Mouse (Mus musculus): ENCODE data around the gene Fuca1. TPM values are rescaled to one million over a fixed set of nuclear protein-coding genes. Genes with fewer than 3 reads are reported as not detected.

The Fuca1 gene
- total RNA-seq, 4 experiments from 2014 or later = 51.2 to 73.5 (median 59.2) TPM

DNA sequence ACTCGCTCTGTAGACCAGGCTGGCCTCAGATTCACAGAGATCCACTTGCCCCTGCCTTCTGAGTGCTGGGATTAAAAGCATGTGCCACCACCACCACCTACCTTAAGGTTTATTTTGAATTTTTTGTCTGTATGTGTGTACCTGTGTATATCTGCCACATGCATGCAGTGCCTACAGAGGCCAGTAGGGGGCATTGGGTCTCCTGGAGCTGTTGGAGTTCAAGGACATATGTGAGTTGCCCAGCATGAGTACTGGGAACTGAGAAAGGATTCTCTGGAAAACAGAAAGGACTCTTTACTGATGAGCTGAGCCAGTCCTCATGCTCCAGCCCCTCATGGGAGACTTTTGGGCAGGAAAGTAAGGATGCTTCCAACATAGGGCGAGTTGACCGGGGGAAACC lies 31.0 kb downstream of the Fuca1 start:
- DNase-seq (ENCODE audit: low spot score in 2 of 2) = no peak

DNA sequence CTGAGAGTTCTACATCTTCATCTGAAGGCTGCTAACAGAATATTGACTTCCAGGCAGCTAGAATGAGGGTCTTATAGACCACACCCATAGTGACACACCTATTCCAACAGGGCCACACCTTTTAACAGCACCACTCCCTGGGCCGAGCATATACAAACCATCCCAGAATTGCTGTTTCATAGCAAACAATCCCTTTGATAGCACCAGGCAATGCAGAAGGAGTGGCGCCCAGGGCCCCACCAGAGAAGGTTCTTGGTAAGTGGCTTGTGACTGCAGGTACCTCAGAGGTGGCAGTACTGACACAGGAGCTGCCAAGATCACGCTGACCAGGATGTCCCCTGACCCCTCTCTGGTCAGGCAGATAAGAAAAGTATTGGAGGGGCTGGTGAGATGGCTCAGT lies 32.6 kb downstream of the Fuca1 start:
- no peak for DNase-seq (ENCODE audit: low spot score in 2 of 2)

DNA sequence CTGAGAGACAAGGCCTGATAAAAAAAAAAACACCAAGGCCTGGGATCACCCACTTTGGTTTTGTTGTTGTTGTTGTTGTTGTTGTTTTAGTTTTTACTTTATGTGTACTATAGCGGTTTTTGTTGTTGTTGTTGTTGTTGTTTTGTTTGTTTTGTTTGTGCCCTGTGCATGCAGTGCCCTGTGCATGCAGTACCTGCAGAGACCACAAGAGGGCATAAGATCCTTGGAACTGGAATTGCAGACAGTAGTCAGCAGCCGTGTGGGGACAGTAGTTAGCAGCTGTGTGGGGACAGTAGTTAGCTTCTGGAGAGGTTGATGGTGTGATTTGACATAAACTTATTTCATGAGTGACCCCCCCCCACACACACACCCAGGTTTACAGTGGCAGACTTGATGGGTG lies 33.7 kb downstream of the Fuca1 start:
- DNase-seq (ENCODE audit: low spot score in 2 of 2) = peak in 1 of 2 experiments; percentile 75

DNA sequence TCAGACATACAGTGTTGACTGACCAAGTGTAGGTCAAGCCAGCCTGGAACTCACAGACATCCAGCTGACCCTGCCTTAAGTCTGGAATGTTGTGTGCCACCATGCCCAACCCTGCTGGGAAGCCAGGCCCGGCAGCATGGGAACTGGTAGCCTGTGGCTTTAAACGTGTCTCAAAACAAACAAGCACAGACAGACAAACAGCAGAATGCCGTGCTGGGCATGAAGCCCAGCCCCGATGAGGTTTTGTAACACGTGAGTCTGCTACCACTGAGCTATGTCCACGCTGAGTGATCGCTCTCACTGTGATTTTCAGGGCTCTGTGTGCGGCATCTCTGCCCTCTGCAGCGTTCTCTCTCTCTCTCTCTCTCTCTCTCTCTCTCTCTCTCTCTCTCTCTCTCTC lies 35.4 kb downstream of the Fuca1 start:
- DNase-seq (ENCODE audit: low spot score in 2 of 2) = no peak

DNA sequence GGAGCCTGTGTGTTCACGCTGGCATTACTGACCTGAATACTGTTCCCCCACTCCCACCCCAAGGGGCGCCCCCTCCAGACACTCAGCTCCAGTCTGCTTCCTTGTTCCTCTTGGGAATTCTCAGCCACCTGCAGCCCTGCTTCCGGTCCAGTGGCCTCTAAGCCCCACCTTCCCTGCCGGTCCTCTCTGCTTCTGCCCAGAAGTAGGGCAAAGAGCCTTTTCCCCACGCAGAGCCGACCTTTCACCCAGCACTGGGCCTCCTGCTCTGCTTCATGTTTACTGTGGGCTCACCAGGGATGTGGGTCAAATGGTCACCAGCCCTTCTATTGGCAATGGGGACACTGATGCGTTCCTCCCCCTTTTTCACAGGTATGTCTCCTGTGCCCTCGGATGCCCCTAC lies 37.8 kb downstream of the Fuca1 start:
- no peak for DNase-seq (ENCODE audit: low spot score in 2 of 2)

DNA sequence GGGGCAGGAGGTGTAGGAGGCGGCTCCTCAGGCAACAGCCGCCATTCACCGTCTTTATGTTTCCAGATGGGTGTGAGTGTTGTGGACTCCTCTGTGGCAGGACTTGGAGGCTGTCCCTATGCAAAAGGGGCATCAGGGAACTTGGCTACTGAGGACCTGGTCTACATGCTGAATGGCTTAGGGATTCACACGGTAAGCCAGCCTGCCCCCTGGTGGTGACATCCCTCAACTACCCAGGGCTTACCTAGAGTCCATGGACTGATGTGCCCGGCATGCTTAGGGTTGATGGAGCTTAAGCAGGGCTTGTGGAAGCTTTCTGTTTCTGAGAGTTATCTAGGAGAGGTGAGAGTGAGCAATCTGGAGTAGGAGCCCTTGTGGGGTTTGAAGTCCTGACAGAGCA lies 40.2 kb downstream of the Fuca1 start:
- peak in 1 of 2 experiments; percentile 79 for DNase-seq (ENCODE audit: low spot score in 2 of 2)

DNA sequence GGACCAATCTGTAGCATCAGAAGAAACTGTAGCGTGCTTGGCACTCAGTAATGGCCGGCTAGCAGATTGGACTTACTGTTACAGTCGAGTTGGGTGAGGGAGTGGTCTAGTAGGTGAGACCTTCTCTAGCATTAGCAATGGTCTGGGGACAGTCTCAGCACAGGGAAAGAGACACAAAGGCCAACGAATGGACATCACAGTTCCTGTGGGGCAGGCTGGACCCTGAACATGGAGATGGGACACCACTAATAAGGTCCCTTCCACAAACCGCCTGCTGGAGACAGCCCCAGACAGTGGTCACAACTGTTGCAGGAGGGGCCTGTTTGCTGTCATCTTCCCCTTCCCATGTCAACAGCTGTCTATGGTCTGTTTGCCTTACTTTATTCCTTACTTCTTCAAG lies 41.2 kb downstream of the Fuca1 start:
- no peak for DNase-seq (ENCODE audit: low spot score in 2 of 2)

DNA sequence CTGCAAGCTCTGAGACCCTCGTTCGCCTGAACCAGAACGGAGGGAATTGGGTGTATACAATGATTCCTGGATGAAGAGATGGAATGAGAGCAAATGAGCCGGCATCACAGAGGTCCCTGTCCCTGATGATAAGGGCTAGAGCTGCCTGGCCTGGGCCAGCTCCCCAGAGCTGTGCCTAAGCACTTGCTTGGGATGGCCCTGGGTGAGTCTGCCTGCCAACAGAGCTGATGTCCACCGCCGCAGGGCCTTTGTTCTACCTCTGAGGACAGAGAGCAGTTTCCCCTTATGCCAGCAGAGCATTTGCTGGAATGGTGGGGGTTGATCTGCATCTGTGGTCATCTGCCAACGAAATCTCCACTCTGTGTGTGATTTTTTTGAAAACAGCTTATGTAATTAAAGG lies 41.7 kb downstream of the Fuca1 start:
- DNase-seq (ENCODE audit: low spot score in 2 of 2) = no peak

DNA sequence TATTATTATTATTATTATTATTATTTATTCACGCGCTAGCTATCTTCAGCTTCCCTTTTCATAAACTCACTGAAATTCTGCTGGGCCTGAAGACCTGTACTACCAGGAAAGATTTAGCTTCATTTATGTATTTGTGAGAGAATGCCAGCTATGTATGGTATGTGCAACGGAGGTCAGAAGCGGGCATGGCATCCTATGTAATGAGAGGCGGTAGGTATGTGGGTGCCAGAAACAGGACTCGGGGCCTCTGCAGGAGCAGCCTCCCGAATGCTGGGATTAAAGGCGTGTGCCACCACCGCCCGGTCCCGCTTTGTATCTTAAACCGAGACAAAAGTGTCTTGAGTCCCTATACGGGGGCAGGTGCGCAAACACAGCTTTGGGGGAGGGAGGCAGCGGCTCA lies 42.4 kb downstream of the Fuca1 start:
- no peak for DNase-seq (ENCODE audit: low spot score in 2 of 2)

DNA sequence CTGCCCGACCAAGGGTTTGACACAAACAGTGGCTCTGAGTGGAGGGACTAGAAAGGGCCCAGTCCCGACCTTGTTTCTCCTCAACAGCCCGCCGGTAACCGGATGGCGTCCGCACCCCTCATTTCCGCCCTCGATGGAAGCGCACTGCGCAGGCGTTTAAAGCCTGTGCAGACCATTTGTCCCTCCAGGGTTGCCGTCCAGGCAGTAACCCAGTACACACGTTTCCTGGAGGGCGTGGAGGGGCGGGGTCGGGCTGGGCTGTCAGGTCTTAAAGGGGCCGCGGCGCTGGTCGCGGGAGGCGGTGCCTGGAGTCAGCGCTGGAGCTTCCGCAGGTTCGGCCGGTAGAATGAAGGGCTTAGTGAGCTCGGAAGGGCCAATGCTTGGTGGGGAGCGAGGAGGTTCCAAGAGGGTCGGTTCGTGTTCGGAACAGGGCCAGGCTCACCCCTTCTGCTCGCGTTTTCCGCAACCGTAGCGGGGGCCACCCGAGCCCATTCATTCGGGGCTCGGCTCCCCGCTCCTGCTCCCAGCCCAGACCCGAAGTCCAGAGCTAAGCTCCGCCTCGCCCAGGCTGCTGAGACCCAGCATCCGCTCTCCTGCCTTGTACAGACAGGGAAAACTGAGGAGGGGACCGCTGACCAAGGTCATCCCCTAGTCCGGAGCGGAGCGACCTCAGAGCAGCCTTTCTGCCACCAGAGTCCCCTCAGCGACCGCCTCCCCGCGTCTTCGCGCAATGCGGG lies 43.1 kb downstream of the Fuca1 start, which contains the start of gene Gale:
Gene Gale, plus strand, starts transcription at position 271 of the 737 bp plus-strand sequence.
- DNase-seq (ENCODE audit: low spot score in 2 of 2) = peak; percentile 91 to 93

DNA sequence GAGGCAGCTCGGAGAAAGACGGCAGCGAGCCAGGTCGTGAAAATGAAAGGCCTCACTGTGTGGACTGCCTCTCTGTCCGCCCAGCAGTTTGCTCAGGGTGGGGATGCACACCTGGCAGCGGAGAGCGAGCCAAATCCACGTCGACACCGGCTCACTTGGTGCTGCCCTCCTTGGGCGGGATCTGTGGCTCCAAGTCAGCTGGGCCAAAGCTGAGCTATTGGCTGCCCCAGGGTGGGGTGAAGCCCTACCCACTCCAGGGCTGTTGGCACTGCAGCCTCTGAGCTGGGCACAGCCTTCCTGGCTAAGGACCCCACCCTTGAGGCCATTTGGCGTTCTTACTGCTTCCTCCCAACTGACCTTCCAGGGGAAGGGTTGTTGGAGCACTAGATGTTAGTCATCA lies 43.9 kb downstream of the Fuca1 start:
- DNase-seq (ENCODE audit: low spot score in 2 of 2) = no peak

DNA sequence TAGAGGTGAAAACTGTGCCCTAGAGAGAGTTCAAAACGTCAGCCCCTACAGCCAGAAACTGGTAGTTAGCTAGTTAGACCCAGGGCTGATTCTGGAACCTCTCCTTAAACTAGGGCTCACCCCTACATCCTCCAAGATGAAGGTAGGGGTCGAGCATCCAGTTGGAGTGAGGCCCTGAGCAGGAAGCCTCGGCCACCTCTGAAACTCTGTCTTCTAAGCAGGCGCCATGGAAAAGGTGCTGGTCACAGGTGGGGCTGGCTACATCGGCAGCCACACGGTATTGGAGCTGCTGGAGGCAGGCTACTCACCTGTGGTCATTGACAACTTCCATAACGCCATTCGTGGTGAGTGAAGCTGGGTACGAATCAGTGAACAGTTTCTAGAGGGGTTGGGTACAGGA lies 44.6 kb downstream of the Fuca1 start:
- DNase-seq (ENCODE audit: low spot score in 2 of 2) = no peak

DNA sequence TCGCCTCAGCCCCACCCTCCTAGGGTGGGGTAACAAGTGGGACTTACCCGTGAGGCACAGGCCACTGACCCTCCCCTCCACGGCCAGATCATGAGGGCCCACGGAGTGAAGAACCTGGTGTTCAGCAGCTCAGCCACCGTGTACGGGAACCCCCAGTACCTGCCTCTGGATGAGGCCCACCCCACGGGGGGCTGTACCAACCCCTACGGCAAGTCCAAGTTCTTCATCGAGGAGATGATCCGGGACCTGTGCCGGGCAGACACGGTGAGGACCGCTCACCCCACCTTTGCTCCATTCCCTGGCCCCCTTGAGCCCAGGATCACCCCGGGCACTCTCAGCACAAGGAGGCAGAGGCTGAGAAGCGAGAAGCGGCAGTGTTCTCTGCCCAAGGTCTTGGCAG lies 45.7 kb downstream of the Fuca1 start:
- DNase-seq (ENCODE audit: low spot score in 2 of 2) = no peak

DNA sequence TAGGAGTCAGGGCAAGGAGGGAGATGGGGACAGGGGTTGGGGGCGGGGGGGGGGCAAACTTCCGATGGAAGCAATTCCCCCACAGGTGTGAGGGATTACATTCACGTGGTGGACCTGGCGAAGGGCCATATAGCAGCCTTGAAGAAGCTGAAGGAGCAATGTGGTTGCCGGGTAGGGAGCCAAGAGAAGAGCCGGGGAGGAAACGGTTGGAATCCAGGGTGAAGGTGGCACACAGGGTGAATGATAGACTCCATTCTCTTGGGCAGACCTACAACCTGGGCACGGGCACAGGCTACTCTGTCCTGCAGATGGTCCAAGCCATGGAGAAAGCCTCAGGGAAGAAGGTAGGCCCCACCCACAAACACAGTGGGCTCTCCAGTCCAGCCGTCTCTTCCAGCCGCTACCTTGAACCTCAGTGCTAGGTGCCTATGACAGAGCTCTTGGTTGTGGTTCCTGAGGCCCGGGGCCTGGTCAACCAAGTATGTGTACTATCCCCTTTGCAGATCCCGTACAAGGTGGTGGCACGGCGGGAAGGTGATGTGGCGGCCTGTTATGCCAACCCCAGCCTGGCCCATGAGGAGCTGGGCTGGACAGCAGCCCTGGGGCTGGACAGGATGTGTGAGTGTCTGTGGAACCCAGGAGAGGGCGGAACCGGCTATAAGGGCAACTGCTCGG lies 46.7 kb downstream of the Fuca1 start:
- DNase-seq (ENCODE audit: low spot score in 2 of 2) = no peak

DNA sequence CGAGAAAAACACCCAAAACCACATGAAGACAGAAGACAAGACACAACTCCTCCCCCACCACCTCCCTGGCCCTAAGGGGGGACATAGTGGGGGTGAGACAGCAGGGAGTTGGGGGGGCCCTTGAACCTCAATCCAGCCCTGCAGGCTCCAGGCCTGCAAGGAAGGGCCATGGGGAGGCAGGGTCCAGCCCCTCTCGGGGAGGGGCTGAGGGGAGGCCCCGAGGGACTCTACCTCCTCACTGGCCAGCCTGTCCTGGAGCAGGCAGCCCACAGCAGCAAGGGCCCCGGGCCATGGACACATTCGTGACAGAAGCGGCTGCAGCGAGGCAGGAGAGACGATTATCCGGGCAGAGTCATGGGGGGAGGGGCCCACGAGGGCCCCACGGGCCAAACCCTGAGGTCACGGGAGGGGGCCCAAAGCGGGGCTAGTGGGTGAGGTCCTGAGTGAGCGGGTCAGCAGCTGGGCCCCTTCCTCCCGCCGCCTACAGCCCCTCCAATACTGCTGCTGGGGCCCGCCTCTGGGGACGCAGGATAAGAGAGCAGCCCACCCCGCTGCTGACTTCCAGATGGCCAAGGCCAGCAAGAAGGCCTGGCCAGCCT lies 47.8 kb downstream of the Fuca1 start:
- DNase-seq (ENCODE audit: low spot score in 2 of 2) = no peak

DNA sequence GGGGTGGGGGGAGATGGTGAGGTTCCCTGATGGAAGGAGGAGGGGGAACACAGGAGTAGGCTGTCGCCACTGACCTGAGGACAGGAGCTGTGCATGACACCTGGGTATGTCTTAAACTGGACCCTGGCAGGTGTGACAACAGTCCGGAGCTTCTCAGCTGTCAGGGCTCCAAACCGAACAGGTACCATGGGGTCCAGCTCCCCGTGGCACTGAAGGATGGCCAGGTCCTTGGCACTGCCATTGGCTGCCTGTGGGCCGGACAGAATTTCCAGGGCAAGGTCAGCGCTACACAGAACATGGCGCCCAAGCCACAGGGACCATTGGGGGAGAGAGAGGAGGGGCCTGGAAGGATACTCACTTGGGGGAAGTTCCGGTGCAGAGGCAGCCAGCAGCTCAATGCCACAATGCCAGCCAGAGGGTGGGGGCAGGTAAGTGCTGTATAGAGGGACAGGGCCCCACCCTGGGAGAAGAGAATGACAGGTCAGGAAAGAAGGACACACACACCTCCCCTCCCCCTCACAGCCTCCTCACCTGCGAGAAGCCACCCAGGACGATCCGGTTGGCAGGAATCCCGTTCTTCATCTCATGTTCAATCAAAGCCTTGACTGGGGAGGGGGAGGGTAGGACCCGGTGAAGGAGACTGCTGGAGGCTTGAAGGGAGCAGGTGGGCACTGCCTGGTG lies 48.7 kb downstream of the Fuca1 start:
- DNase-seq (ENCODE audit: low spot score in 2 of 2) = no peak

DNA sequence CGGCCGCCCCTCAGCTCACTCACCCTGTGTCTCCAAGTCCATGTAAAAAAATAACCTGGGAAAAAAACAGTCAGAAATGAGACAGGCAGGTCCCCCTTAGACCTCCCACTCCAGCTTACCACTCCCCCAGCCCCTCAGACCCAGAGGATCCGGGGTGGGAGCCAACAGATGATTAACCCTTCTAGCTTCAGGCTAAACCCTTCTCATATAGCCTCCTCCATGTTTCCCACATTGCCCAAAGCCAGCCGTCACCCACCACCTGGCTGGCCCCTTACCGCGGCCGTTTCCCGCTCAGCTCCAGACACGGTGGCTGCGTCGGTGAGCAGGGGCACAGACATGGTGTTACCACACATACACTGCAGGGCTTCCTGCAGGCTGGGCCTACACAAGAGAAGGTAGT lies 50.0 kb downstream of the Fuca1 start:
- DNase-seq (ENCODE audit: low spot score in 2 of 2) = no peak

DNA sequence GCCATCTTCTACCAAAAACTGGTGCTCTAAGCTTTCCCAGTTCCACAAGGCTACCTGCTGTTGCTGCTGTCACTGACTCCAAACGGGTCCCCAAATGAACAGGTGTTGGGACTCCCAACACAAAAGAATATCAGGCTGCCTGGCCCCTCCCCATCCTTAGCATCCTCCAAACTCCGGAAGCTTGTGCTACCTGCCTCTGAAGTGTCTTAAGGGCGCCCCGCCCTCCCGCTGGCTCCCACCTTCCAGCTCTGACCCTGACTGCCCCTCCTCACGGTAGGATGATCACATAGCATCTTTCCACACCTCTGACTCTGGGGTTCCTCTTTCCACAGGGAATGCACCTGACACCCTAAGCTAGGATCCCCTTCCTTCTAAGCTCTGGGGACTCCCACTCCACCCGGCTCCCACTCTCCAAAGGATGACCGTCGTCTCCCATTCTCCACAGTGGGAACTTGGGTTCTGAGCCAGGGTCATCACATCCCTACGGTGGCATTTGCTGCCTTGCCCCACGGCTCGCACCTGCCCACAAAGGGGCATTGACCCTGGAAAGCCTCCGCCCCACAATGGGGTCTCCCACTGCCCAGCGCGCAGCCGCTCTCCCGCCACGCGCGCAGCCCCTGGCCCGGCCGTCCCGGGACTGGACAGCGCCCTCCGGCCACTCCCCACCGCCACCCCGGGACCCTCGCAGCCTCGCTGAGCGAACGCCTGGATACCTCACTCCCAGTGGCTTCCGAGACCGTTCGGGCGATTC lies 51.4 kb downstream of the Fuca1 start:
- DNase-seq (ENCODE audit: low spot score in 2 of 2) = no peak

DNA sequence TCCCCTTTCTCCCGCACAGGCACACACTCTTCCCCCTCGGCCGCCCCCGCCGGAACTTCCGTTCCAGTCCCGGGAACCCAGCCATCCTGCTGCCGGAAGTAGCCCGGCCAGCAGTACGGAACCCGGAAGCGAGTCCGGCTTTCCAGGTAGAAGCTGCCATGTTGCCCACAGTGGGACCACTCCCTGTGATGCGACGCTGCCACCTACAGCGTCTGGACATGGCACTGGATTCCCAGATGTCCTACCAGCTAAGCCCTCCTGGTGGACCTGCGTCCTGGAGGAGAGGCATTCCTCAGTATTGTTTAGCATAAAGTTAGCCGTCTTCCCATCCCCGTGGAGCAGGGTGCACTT lies 52.0 kb downstream of the Fuca1 start, which contains the start of gene Lypla2:
Gene Lypla2, minus strand, starts transcription at position 71 of the 351 bp plus-strand sequence.
- peak; percentile 83 to 87 for DNase-seq (ENCODE audit: low spot score in 2 of 2)

DNA sequence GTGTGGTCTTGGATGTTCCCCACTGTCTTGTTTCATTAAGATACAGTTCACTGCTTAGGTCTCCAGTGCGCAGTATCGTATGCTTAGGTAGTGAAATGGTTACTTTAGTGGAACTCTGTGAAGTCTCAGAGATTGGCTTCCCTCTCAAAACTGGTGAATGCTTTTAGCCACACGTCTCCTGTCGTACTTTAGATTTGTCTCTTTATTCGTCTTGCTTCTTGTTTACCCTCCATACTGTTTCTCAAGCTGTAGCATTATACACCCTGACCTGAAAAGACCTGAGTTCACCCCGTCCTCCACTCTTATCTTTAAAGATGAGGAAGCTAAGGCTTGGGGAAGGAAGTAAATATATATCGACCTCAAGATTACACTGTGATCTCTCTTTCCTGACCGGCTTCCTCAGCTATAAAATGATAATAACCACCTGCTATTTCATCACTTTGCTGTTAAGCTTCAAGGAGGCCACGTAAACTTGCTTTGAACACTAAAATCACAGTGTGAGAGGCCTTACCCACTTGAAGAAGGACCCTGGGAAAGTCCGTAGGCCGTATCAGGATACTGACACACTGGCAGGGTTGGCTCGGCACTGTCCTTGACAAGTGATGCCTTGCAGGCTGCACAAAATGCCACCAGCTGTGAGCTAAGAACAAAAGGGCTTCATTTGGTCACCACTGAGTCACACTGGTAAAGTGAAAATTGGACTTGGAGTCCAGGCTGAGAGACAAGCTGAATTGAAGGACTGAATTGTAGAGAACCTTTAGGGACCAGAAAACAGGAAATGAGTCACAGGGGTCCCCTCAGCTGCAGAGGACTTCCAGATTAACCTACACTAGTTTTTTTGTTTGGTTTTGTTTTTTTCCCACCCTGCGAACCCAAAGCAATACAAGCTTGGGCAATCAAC lies 52.6 kb downstream of the Fuca1 start:
- DNase-seq (ENCODE audit: low spot score in 2 of 2) = no peak
